Mouse (Mus musculus) heart, postnatal 0 days (tissue): Measurements from ENCODE around the gene Cep350. TPM values are rescaled to one million over a fixed set of nuclear protein-coding genes. Genes with fewer than 3 reads are reported as not detected.

Experiments used
- ATAC-seq: fragments of 200-750 bp; cut with Nextera tagmentation; 2 replicates; pipeline ENCODE4 v1.8.0; 2017; ENCODE audit warnings: low read depth, moderate number of reproducible peaks, moderate library complexity; ENCODE audit not compliant: insufficient read depth
- DNase-seq: peaks from one replicate; pipeline ENCODE4 v3.0.0-alpha.2; 2016; ENCODE audit warnings: low spot score
- H3K27ac ChIP-seq: fragments of 300-500 bp; sonication (generic); 2 replicates; pipeline ENCODE4 v1.5.1; 2014; ENCODE audit warnings: low read depth, mild to moderate bottlenecking
- H3K27me3 ChIP-seq: fragments of 300-500 bp; sonication (generic); 2 replicates; pipeline ENCODE4 v1.6.1; 2014; ENCODE audit warnings: low read length, mixed read lengths; ENCODE audit not compliant: control insufficient read depth, insufficient read depth
- H3K36me3 ChIP-seq: fragments of 300-500 bp; sonication (generic); replicated peaks from 2 replicates; pipeline ENCODE4 v1.6.1; 2014; ENCODE audit warnings: low read length, mixed read lengths; ENCODE audit not compliant: control insufficient read depth, insufficient read depth
- H3K4me1 ChIP-seq: fragments of 300-500 bp; sonication (generic); 2 replicates; pipeline ENCODE4 v1.6.1; 2014; ENCODE audit warnings: antibody characterized with exemption; ENCODE audit not compliant: control insufficient read depth, insufficient read depth
- H3K4me2 ChIP-seq: fragments of 300-500 bp; sonication (generic); 2 replicates; pipeline ENCODE4 v1.6.1; 2014; ENCODE audit warnings: low read depth, mild to moderate bottlenecking, low read length, moderate library complexity
- H3K4me3 ChIP-seq: fragments of 300-500 bp; sonication (generic); 2 replicates; pipeline ENCODE4 v1.5.1; 2014; ENCODE audit warnings: low read depth, low read length
- H3K9ac ChIP-seq: fragments of 300-500 bp; sonication (generic); replicated peaks from 2 replicates; pipeline ENCODE4 v1.6.1; 2014; ENCODE audit warnings: low read depth, low read length, mixed read lengths
- H3K9me3 ChIP-seq: fragments of 300-500 bp; sonication (generic); replicated peaks from 2 replicates; pipeline ENCODE4 v1.6.1; 2016; ENCODE audit warnings: low read length; ENCODE audit not compliant: control insufficient read depth
- CTCF ChIP-seq: IDR thresholded peaks from 2 replicates; pipeline ENCODE4 v1.5.1; 2016; ENCODE audit warnings: antibody characterized with exemption, control low read depth, low read depth
- EP300 ChIP-seq: IDR thresholded peaks from 2 replicates; pipeline ENCODE4 v1.6.1; 2016; ENCODE audit warnings: antibody characterized with exemption, low read depth
- WGBS: fragments of 180-500 bp; shearing (Covaris S2); extraction: QIAGEN DNeasy Blood & Tissue Kit; methylation state at CpG from one replicate; pipeline ENCODE4 v1.1.7; 2014; 5-methylcytosine and 5-hydroxymethylcytosine counted together
- polyA plus RNA-seq: library from polyadenylated mRNA; unstranded; fragments of >200 nt; fragmentation: Nextera tagmentation; extraction: Ambion mirVana; gene quantifications from 2 replicates; pipeline ENCODE4 v1.2.1, GENCODE M21; 2015
- total RNA-seq: library from RNA; depleted of rRNA; stranded (reverse); fragments of >200 nt; gene quantifications from 2 replicates; pipeline ENCODE4 v1.2.3, GENCODE M21; 2014; ENCODE audit warnings: low replicate concordance

Gene Cep350
- total and polyA plus RNA-seq, 2 experiments from 2014 or later = 5.7 to 11.1 TPM

- no peak for DNase-seq
- TF ChIP-seq EP300 (no peak), CTCF (no peak)
- H3K36me3 ChIP-seq = no peaks in the 10 kb centered on the region
- no peak overlapping the region for H3K4me3 ChIP-seq
- 19% methylated on average over 2 of the region's 2 CpGs for WGBS
- no peak overlapping the region for H3K4me2 ChIP-seq
- no peaks in the 10 kb centered on the region for H3K27me3 ChIP-seq
- H3K27ac ChIP-seq = no peak overlapping the region
- H3K9ac ChIP-seq = no peak overlapping the region
- H3K9me3 ChIP-seq = no peaks in the 10 kb centered on the region
- ATAC-seq = no peak
- H3K4me1 ChIP-seq = 0 out of 2 replicates have a peak, but pooled peaks cover 7% of the 10 kb centered on the region
Observed at GRCm38 (mm10) chr1:155989387-155989786, 16.3 kb upstream of the Cep350 start.

DNA sequence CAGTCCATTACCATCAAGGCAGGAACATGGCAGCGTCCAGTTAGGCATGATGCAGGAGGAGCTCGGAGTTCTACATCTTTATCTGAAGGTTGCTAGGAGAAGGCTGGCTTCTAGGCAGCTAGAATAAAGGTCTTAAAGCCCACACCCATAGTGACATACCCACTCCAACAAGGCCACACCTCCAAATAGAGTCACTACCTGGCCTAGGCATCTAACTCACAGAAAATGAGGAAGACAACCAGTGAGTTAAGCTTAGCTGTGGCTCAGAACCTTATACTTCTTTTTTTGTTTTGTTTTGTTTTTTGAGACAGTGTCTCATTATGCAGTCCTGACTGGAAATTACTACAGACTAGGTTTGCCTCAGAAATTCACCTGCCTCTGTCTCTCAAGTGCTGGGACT is 14.6 kb upstream of the Cep350 start:
- H3K4me1 ChIP-seq = 0 out of 2 replicates have a peak, but pooled peaks cover 7% of the 10 kb centered on the region
- TF ChIP-seq EP300 (no peak), CTCF (no peak)
- no peaks in the 10 kb centered on the region for H3K27me3 ChIP-seq
- no peak overlapping the region for H3K4me3 ChIP-seq
- no peak overlapping the region for H3K27ac ChIP-seq
- 75% methylated on average over 2 of the region's 2 CpGs for WGBS
- no peak overlapping the region for H3K4me2 ChIP-seq
- ATAC-seq = no peak
- H3K36me3 ChIP-seq = no peaks in the 10 kb centered on the region
- no peak for DNase-seq
- no peaks in the 10 kb centered on the region for H3K9me3 ChIP-seq
- no peak overlapping the region for H3K9ac ChIP-seq

DNA sequence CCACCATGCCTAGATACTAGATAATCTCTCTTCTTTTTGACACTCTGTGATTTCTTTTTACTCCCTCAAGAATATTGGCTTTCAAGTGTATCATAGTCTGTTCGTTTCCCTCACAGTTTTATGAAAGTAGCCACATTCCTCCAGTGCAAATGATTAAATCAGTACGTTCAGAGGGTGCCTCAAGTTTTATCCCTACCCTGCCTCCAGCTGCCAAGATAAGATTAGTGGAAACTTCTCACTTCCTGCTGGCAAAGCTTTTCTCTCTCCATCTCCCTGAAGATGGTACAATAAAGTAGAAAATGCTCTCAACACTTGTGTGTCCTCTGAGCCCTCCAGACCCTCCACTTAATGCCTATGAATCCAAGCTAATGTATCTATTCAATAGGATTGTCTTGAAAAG is 1.9 kb upstream of the Cep350 start:
- no peak for DNase-seq
- H3K4me2 ChIP-seq = no peak overlapping the region
- TF ChIP-seq CTCF (no peak), EP300 (no peak)
- no peak for ATAC-seq
- no peak overlapping the region for H3K27ac ChIP-seq
- 25% methylated on average over 2 of the region's 2 CpGs for WGBS
- H3K9ac ChIP-seq = no peak overlapping the region
- peaks cover 13% of the 10 kb centered on the region; the same call in 1 of the 2 replicates for H3K4me1 ChIP-seq
- H3K4me3 ChIP-seq = no peak overlapping the region
- no peaks in the 10 kb centered on the region for H3K36me3 ChIP-seq
- H3K27me3 ChIP-seq = no peaks in the 10 kb centered on the region
- peaks cover 5% of the 10 kb centered on the region; the same call in 1 of the 2 replicates for H3K9me3 ChIP-seq

- TF ChIP-seq EP300 (no peak), CTCF (no peak)
- peaks cover 13% of the 10 kb centered on the region; the same call in 1 of the 2 replicates for H3K4me1 ChIP-seq
- no peaks in the 10 kb centered on the region for H3K36me3 ChIP-seq
- peak overlapping the region; percentile 96 for H3K27ac ChIP-seq
- ATAC-seq = no peak
- H3K4me3 ChIP-seq = peak overlapping the region; percentile 99
- peak; percentile 15 for DNase-seq
- H3K4me2 ChIP-seq = peak overlapping the region; percentile 88
- peak overlapping the region; percentile 99 for H3K9ac ChIP-seq
- H3K27me3 ChIP-seq = no peaks in the 10 kb centered on the region
- peaks cover 5% of the 10 kb centered on the region; the same call in 1 of the 2 replicates for H3K9me3 ChIP-seq
- WGBS = 4% methylated on average over 19 of the region's 19 CpGs
Observed at GRCm38 (mm10) chr1:155973719-155974379, 794 bp upstream of the Cep350 start.

- Histone ChIP-seq H3K36me3 (no peaks in the 10 kb centered on the region), H3K9me3 (peaks cover 5% of the 10 kb centered on the region; the same call in 1 of the 2 replicates), H3K4me1 (peaks cover 13% of the 10 kb centered on the region; the same call in 1 of the 2 replicates), H3K27me3 (no peaks in the 10 kb centered on the region), H3K4me3 (peak overlapping the region; percentile 99), H3K27ac (peak overlapping the region; percentile 96), H3K4me2 (peak overlapping the region; percentile 93), H3K9ac (peak overlapping the region; percentile 99)
- ATAC-seq (peak; percentile 34), DNase-seq (no peak)
- TF ChIP-seq EP300 (no peak), CTCF (no peak)
- 3% methylated on average over 42 of the region's 51 CpGs for WGBS
Observed at GRCm38 (mm10) chr1:155972146-155973067, 648 bp downstream of the Cep350 start.
